Mouse (Mus musculus) intestine, embryonic 15.5 days (tissue): ENCODE measurements at regions not wholly inside any gene's neighbourhood (a gene's known extent, or its start where the extent isn't known, plus 50 kb on each side); places are given as distances from the start of the nearest gene placed in this dataset.

Source experiments
- ATAC-seq: fragments of 200-750 bp; cut with Nextera tagmentation; 2 replicates; pipeline ENCODE4 v1.8.0; 2017; ENCODE audit warnings: moderate TSS enrichment, moderate library complexity
- H3K27ac ChIP-seq: fragments of 300-500 bp; sonication (generic); 2 replicates; pipeline ENCODE4 v1.5.1; 2015; ENCODE audit warnings: mild to moderate bottlenecking, inconsistent platforms
- H3K27me3 ChIP-seq: fragments of 300-500 bp; sonication (generic); replicated peaks from 2 replicates; pipeline ENCODE4 v1.6.1; 2015; ENCODE audit warnings: inconsistent platforms
- H3K36me3 ChIP-seq: fragments of 300-500 bp; sonication (generic); 2 replicates; pipeline ENCODE4 v1.6.1; 2015; ENCODE audit warnings: inconsistent platforms
- H3K4me1 ChIP-seq: fragments of 300-500 bp; sonication (generic); replicated peaks from 2 replicates; pipeline ENCODE4 v1.6.1; 2015; ENCODE audit warnings: inconsistent platforms
- H3K4me2 ChIP-seq: fragments of 300-500 bp; sonication (generic); replicated peaks from 2 replicates; pipeline ENCODE4 v1.6.1; 2015; ENCODE audit warnings: mild to moderate bottlenecking, inconsistent platforms
- H3K4me3 ChIP-seq: fragments of 300-500 bp; sonication (generic); replicated peaks from 2 replicates; pipeline ENCODE4 v1.5.1; 2015; ENCODE audit warnings: inconsistent platforms
- H3K9ac ChIP-seq: fragments of 300-500 bp; sonication (generic); 2 replicates; pipeline ENCODE4 v1.6.1; 2015; ENCODE audit warnings: inconsistent platforms
- H3K9me3 ChIP-seq: fragments of 300-500 bp; sonication (generic); 2 replicates; pipeline ENCODE4 v1.6.1; 2016; ENCODE audit warnings: inconsistent platforms
- WGBS: fragments of 180-500 bp; shearing (Covaris S2); methylation state at CpG from one replicate; pipeline ENCODE4 v1.1.7; 2015; 5-methylcytosine and 5-hydroxymethylcytosine counted together

DNA sequence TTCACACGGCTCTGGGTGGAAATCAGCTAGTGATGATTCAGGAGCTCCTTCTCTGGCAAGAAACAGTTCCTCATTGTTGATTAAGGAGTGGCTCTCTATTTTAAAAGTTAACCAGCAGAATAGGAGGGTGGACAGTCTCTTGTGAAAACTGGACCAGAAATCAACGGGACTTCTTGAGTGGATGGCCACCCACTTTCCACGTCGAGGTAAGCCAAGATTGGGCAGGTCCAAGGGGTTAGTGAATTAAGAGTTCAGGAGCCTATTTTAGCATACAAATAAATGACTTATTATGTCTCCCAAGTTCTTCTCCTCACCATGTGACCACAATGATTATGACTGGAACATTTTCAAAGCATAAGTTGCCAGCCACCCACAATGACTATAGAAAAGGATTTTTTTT is 77.7 kb upstream of the Dkk2 start:
- Histone ChIP-seq H3K36me3 (no peaks in the 10 kb centered on the region), H3K4me1 (no peaks in the 10 kb centered on the region), H3K4me3 (no peak overlapping the region), H3K4me2 (no peak overlapping the region), H3K9ac (no peak overlapping the region), H3K9me3 (no peaks in the 10 kb centered on the region), H3K27me3 (no peaks in the 10 kb centered on the region), H3K27ac (no peak overlapping the region)
- ATAC-seq, result no peak
- 69% methylated on average over 4 of the region's 4 CpGs for WGBS

DNA sequence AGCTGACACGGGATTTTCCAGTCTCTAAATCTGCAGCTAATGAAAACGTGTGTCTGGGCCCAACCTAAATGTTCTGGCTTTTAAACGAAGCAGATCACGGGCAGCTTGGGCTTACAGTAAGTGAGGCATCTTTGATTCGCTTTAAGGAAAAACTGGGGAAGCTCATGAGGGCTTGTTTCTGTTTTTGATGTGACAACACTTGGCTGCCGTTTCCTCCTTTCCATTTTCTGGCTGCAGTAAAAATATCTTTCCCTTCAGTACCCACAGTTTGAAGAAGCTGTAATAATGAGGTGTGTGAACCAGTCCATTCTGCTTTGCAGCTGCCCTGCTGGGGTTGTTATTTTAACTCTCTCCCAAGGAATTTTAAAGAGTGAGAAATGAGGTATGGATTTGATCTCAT is 69.9 kb upstream of the Dkk2 start:
- H3K9me3 ChIP-seq, result no peaks in the 10 kb centered on the region
- no peaks in the 10 kb centered on the region for H3K36me3 ChIP-seq
- no peak overlapping the region for H3K27ac ChIP-seq
- no peak overlapping the region for H3K9ac ChIP-seq
- no peaks in the 10 kb centered on the region for H3K27me3 ChIP-seq
- no peak overlapping the region for H3K4me2 ChIP-seq
- H3K4me3 ChIP-seq, result no peak overlapping the region
- no peaks in the 10 kb centered on the region for H3K4me1 ChIP-seq
- WGBS, result 48% methylated on average over 6 of the region's 6 CpGs
- no peak for ATAC-seq

GRCm38 (mm10) chr3:132017485-132018261 is 67.4 kb upstream of the Dkk2 start:
- Histone ChIP-seq H3K27ac (no peak overlapping the region), H3K27me3 (no peaks in the 10 kb centered on the region), H3K36me3 (no peaks in the 10 kb centered on the region), H3K9ac (no peak overlapping the region), H3K4me2 (no peak overlapping the region), H3K4me1 (no peaks in the 10 kb centered on the region), H3K9me3 (no peaks in the 10 kb centered on the region), H3K4me3 (no peak overlapping the region)
- no peak for ATAC-seq
- 33% methylated on average over 15 of the region's 15 CpGs for WGBS

- Histone ChIP-seq H3K9ac (no peak overlapping the region), H3K27ac (no peak overlapping the region), H3K4me2 (no peak overlapping the region), H3K27me3 (no peaks in the 10 kb centered on the region), H3K36me3 (no peaks in the 10 kb centered on the region), H3K4me1 (no peaks in the 10 kb centered on the region), H3K9me3 (no peaks in the 10 kb centered on the region), H3K4me3 (no peak overlapping the region)
- 81% methylated on average over 2 of the region's 2 CpGs for WGBS
- ATAC-seq, result no peak
These were observed 66.6 kb upstream of the Dkk2 start for GRCm38 (mm10) chr3:132018505-132018904.

- Histone ChIP-seq H3K4me3 (no peak overlapping the region), H3K36me3 (no peaks in the 10 kb centered on the region), H3K9ac (no peak overlapping the region), H3K27ac (no peak overlapping the region), H3K27me3 (no peaks in the 10 kb centered on the region), H3K4me2 (no peak overlapping the region), H3K4me1 (no peaks in the 10 kb centered on the region), H3K9me3 (no peaks in the 10 kb centered on the region)
- 23% methylated on average over 4 of the region's 4 CpGs for WGBS
- no peak for ATAC-seq
These were observed 63.1 kb upstream of the Dkk2 start for GRCm38 (mm10) chr3:132022032-132022431.

GRCm38 (mm10) chr3:132023342-132023741 is 61.8 kb upstream of the Dkk2 start:
- no peak for ATAC-seq
- no peak overlapping the region for H3K9ac ChIP-seq
- no peaks in the 10 kb centered on the region for H3K27me3 ChIP-seq
- H3K4me1 ChIP-seq, result no peaks in the 10 kb centered on the region
- H3K27ac ChIP-seq, result no peak overlapping the region
- H3K9me3 ChIP-seq, result no peaks in the 10 kb centered on the region
- H3K4me2 ChIP-seq, result no peak overlapping the region
- no peaks in the 10 kb centered on the region for H3K36me3 ChIP-seq
- 50% methylated on average over 6 of the region's 6 CpGs for WGBS
- no peak overlapping the region for H3K4me3 ChIP-seq

DNA sequence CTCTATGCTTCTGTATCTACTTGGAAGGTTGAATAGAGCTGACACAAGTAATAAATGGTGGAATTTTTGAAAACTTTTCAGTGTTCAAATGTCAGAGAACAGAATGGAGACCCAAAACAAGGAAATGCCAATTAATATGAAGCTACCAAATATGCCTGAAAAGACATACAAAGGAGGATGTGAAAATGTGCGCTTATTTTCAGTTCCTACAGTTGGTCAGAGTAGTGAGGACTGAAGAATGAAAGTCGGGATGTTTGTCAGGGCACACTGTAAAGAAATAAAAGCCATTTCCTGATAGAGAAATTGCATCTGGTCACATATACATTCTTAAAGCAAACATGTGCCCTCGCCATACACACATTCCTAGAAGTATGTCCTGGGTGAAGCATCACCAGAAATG is 56.0 kb upstream of the Dkk2 start:
- H3K4me1 ChIP-seq, result peaks cover 3% of the 10 kb centered on the region; the same call in 1 of the 2 replicates
- H3K4me2 ChIP-seq, result no peak overlapping the region
- H3K4me3 ChIP-seq, result no peak overlapping the region
- no peak overlapping the region for H3K27ac ChIP-seq
- no peak for ATAC-seq
- H3K36me3 ChIP-seq, result no peaks in the 10 kb centered on the region
- no peaks in the 10 kb centered on the region for H3K9me3 ChIP-seq
- H3K9ac ChIP-seq, result no peak overlapping the region
- H3K27me3 ChIP-seq, result no peaks in the 10 kb centered on the region
- WGBS, result 85% methylated on average over 3 of the region's 3 CpGs

DNA sequence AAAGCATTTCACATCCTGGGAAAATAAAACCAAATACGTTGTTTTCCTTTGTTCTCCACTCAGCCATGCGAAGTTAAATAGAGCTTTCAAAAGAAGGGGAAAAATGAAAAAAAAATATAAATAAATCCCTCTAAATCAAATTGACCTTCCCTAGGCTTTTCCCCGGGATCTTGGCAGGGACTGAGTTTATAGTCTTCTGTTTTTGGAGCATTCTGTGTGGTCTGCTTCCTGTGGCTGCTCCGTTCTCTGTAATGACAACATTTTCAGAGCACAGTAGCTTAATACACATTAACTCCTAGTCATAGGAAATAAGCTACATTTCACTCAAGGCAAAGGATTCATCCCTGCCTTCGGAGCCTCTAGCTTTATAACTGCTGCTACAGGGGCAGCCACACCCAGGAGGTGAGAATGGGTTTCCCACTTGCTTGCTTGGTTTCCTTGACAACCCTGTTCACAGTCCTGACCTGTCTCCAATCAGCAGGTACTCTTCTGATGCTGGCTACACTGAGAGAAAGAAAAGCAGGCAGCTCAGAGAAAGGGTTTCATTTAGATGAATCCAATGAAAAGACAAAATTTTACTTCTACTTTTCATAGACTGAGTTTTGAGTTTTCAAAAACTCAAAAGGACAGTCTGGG is 51.9 kb upstream of the Dkk2 start:
- no peak for ATAC-seq
- H3K27ac ChIP-seq, result no peak overlapping the region
- no peak overlapping the region for H3K4me2 ChIP-seq
- H3K9me3 ChIP-seq, result no peaks in the 10 kb centered on the region
- no peaks in the 10 kb centered on the region for H3K36me3 ChIP-seq
- peaks cover 3% of the 10 kb centered on the region for H3K4me1 ChIP-seq
- H3K27me3 ChIP-seq, result no peaks in the 10 kb centered on the region
- no peak overlapping the region for H3K9ac ChIP-seq
- H3K4me3 ChIP-seq, result no peak overlapping the region
- WGBS, result 20% methylated on average over 5 of the region's 5 CpGs

DNA sequence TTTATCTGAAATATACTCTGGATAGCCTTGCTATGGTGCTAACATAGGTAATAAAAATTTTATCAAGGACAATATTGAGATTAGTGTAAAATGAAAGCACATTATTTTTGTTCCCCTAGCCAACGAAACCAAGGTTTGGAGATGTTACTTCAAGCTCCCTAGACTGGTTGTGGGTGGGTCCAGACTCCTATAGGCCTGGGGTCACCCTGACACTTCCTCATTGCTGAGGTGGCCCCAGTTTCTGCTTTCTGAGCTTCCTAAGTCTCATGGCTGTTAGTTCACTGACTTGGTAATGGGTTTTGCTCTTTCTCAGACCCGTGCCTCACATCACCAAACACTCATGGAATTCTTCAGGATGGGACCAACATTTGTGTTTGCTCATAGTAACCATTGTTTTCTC is 49.9 kb upstream of the Dkk2 start:
- H3K27me3 ChIP-seq, result no peaks in the 10 kb centered on the region
- no peak overlapping the region for H3K9ac ChIP-seq
- no peak for ATAC-seq
- no peak overlapping the region for H3K4me2 ChIP-seq
- no peaks in the 10 kb centered on the region for H3K9me3 ChIP-seq
- H3K27ac ChIP-seq, result no peak overlapping the region
- peaks cover 3% of the 10 kb centered on the region for H3K4me1 ChIP-seq
- no peak overlapping the region for H3K4me3 ChIP-seq
- WGBS, result 78% methylated on average over 2 of the region's 2 CpGs
- no peaks in the 10 kb centered on the region for H3K36me3 ChIP-seq
